Mouse (Mus musculus): Measurements from ENCODE around the gene Adamts17.

Gene Adamts17

GRCm38 (mm10) chr7:66976371-66976770, 136.8 kb downstream of the Adamts17 start:
- DNase-seq: no peak

GRCm38 (mm10) chr7:66981591-66981990, 142.1 kb downstream of the Adamts17 start:
- DNase-seq: peak; percentile 51

GRCm38 (mm10) chr7:66982084-66982483, 142.5 kb downstream of the Adamts17 start:
- no peak for DNase-seq

GRCm38 (mm10) chr7:66987671-66988070, 148.1 kb downstream of the Adamts17 start:
- no peak for DNase-seq

- DNase-seq: no peak
Measured at GRCm38 (mm10) chr7:66988441-66988840, 148.9 kb downstream of the Adamts17 start.

- DNase-seq: peak; percentile 18
Measured at GRCm38 (mm10) chr7:66989357-66990045, 150.0 kb downstream of the Adamts17 start.

- DNase-seq: no peak
Measured at GRCm38 (mm10) chr7:66998821-66999220, 159.3 kb downstream of the Adamts17 start.

- no peak for DNase-seq
Measured at GRCm38 (mm10) chr7:67003648-67004047, 164.1 kb downstream of the Adamts17 start.

GRCm38 (mm10) chr7:67004220-67004619, 164.7 kb downstream of the Adamts17 start:
- no peak for DNase-seq

- no peak for DNase-seq
Measured at GRCm38 (mm10) chr7:67009841-67010240, 170.3 kb downstream of the Adamts17 start.

- no peak for DNase-seq
Measured at GRCm38 (mm10) chr7:67012011-67012751, 172.6 kb downstream of the Adamts17 start.

GRCm38 (mm10) chr7:67013211-67013895, 173.8 kb downstream of the Adamts17 start:
- DNase-seq: no peak

GRCm38 (mm10) chr7:67019937-67020336, 180.4 kb downstream of the Adamts17 start:
- no peak for DNase-seq

- DNase-seq: no peak
Measured at GRCm38 (mm10) chr7:67026114-67027070, 186.9 kb downstream of the Adamts17 start.

- DNase-seq: no peak
Measured at GRCm38 (mm10) chr7:67027216-67027615, 187.7 kb downstream of the Adamts17 start.

GRCm38 (mm10) chr7:67027696-67028095, 188.2 kb downstream of the Adamts17 start:
- DNase-seq: no peak

GRCm38 (mm10) chr7:67028902-67029301, 189.4 kb downstream of the Adamts17 start:
- DNase-seq: no peak

GRCm38 (mm10) chr7:67029481-67029880, 189.9 kb downstream of the Adamts17 start:
- DNase-seq: no peak

GRCm38 (mm10) chr7:67031284-67031683, 191.7 kb downstream of the Adamts17 start:
- no peak for DNase-seq

- no peak for DNase-seq
Measured at GRCm38 (mm10) chr7:67032616-67033015, 193.1 kb downstream of the Adamts17 start.

- no peak for DNase-seq
Measured at GRCm38 (mm10) chr7:67034369-67034768, 194.8 kb downstream of the Adamts17 start.

GRCm38 (mm10) chr7:67035246-67035645, 195.7 kb downstream of the Adamts17 start:
- no peak for DNase-seq
